Mouse (Mus musculus): Measurements from ENCODE around the gene Chmp1a.

GRCm38 (mm10) chr8:123243053-123243452 lies 30.5 kb upstream of the Chmp1a start:
- TF ChIP-seq MYOD1 (IDR thresholded peaks at IDR 0.05; ENCODE audit: control insufficient read depth, insufficient read length, low read depth) (no peak), CTCF (IDR thresholded peaks at IDR 0.05; ENCODE audit: control insufficient read depth, insufficient read depth, insufficient read length) (no peak), MAX (IDR thresholded peaks at IDR 0.05) (no peak), USF1 (IDR thresholded peaks at IDR 0.05; ENCODE audit: low read depth) (no peak), MYOG (IDR thresholded peaks at IDR 0.05; ENCODE audit: control insufficient read depth, extremely low read depth, insufficient read length) (no peak)

All from C2C12 (cell line).